Mouse (Mus musculus): ENCODE measurements around the gene Enpp3. TPM values are rescaled to one million over a fixed set of nuclear protein-coding genes. Genes with fewer than 3 reads are reported as not detected.
"Not testable (repeated sequence)": the region's sequence is repeated elsewhere in the genome, so short reads cannot be mapped to it uniquely, and the experiment has no call there.

The Enpp3 gene
- polyA plus RNA-seq, 1 experiment from 2014 or later: 6.7 TPM

DNA sequence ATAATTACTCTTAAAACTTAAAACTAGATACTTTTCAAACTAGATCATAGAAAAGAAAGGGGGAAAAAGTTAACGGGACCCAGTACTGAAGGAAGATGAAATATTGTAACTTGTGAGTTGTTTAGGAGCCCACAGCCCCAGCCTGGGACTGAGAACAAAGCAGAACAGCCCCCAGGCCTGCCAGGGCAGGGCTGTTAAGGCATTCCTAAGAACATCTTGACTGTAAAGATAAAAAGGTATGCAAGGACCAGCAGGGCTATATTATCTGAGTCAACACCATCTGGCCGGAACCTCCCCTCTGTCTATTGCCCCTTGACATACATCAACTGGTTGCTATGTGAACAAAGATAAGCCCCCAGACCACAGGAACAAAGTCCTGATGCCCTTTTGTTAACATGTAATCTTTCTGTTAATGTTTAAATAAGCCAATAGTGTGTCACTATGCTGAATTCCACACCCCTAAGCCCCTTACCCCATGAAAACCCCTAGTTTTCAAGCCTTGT lies 39.8 kb downstream of the Enpp3 start:
- H3K4me2 ChIP-seq (replicated peaks; ENCODE audit: low read depth, low read length); H3K9ac ChIP-seq (replicated peaks; ENCODE audit: low read length); H3K4me3 ChIP-seq (ENCODE audit: low read length); H3K36me3 ChIP-seq (ENCODE audit: insufficient read depth, low read length); ATAC-seq (ENCODE audit: low FRiP score, low TSS enrichment); H3K27me3 ChIP-seq (ENCODE audit: insufficient read depth, low read length); H3K4me1 ChIP-seq (ENCODE audit: insufficient read depth, low read length); H3K27ac ChIP-seq (ENCODE audit: low read length); H3K9me3 ChIP-seq (ENCODE audit: low read length): not testable (repeated sequence)
- WGBS: 93% methylated on average over 2 of the region's 2 CpGs

DNA sequence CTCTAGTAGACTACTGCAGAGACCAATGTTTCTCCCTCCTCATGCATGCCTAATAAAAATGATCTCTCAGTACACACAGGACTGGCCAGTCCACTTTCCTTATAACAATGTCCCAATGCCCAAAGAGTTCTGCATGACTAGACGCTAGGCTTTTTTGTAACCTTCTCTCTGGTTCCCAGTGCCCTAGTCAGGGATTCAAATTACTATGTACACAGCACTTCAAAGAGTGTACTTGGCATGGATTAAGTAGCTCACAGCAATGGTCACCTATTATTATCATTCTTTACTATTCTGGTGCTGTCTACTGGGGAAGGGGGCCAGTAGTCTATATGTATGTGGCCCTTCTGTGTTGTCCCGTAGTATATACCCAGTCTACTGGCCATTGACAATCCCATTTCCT lies 40.8 kb downstream of the Enpp3 start:
- WGBS: 62% methylated on average over 2 of the region's 2 CpGs

DNA sequence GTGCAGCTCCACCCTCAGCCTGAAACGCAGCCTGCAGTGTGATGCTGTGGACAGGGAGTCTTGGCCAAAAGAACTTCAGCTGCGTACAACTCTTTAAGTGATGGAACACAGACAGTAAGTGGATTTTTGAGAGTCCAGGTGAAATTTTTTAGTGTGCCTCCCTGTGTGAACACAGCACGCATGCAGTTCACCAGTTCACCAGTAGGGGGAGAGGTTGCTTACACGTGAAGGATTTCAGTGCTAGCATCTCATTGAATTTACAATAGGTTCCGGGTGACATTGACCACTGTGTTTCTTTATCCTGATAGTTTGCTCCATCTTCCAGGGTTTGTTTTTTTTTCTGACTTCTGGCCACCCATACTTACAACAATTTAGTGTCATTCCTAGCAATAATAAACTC lies 45.4 kb downstream of the Enpp3 start:
- WGBS: 58% methylated on average over 5 of the region's 5 CpGs
- H3K27ac ChIP-seq (ENCODE audit: low read length): no peak overlapping the region
- ATAC-seq (ENCODE audit: low FRiP score, low TSS enrichment): no peak

More for the DNA sequence above, 40.8 kb downstream of the Enpp3 start:
- Histone ChIP-seq H3K4me3 (ENCODE audit: low read length) (no peak overlapping the region), H3K9ac (replicated peaks; ENCODE audit: low read length) (no peak overlapping the region), H3K4me1 (ENCODE audit: insufficient read depth, low read length) (no peaks in the 10 kb centered on the region), H3K36me3 (ENCODE audit: insufficient read depth, low read length) (0 out of 2 replicates have a peak, but pooled peaks cover 4% of the 10 kb centered on the region), H3K27ac (ENCODE audit: low read length) (no peak overlapping the region), H3K4me2 (replicated peaks; ENCODE audit: low read depth, low read length) (no peak overlapping the region), H3K27me3 (ENCODE audit: insufficient read depth, low read length) (no peaks in the 10 kb centered on the region), H3K9me3 (ENCODE audit: low read length) (peaks cover 10% of the 10 kb centered on the region; the same call in 1 of the 2 replicates)
- ATAC-seq (ENCODE audit: low FRiP score, low TSS enrichment): peak; percentile 61; the same call in 1 of the 2 replicates

DNA sequence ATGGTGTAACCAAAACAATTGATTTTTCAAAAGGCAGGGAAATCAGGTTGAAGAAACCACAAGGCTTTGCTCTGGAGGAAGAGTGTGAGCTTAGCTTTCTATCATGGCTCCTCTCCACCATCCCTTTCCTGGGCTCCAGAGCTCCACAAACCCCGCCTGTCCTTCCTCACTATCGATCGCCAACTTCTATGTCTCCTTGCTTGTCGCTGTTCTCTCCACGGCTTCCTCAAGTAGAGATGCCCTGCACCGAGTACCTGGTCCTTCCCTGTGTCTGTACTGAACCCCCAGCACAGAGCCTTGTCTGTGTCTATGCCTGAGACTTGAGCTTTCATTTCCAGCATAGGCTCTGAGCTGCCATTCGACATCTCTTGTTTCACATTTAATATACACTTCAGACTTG lies 49.9 kb downstream of the Enpp3 start:
- Histone ChIP-seq H3K27me3 (ENCODE audit: insufficient read depth, low read length) (no peaks in the 10 kb centered on the region), H3K9me3 (ENCODE audit: low read length) (no peaks in the 10 kb centered on the region), H3K9ac (replicated peaks; ENCODE audit: low read length) (no peak overlapping the region), H3K4me1 (ENCODE audit: insufficient read depth, low read length) (no peaks in the 10 kb centered on the region), H3K4me3 (ENCODE audit: low read length) (no peak overlapping the region), H3K4me2 (replicated peaks; ENCODE audit: low read depth, low read length) (no peak overlapping the region), H3K27ac (ENCODE audit: low read length) (no peak overlapping the region), H3K36me3 (ENCODE audit: insufficient read depth, low read length) (no peaks in the 10 kb centered on the region)
- ATAC-seq (ENCODE audit: low FRiP score, low TSS enrichment): no peak
- 93% methylated on average over 7 of the region's 7 CpGs for WGBS

More for the DNA sequence above, 45.4 kb downstream of the Enpp3 start:
- Histone ChIP-seq H3K4me3 (ENCODE audit: low read length) (no peak overlapping the region), H3K27me3 (ENCODE audit: insufficient read depth, low read length) (no peaks in the 10 kb centered on the region), H3K9me3 (ENCODE audit: low read length) (peaks cover under 1% of the 10 kb centered on the region; the same call in 1 of the 2 replicates), H3K36me3 (ENCODE audit: insufficient read depth, low read length) (no peaks in the 10 kb centered on the region), H3K4me2 (replicated peaks; ENCODE audit: low read depth, low read length) (no peak overlapping the region), H3K4me1 (ENCODE audit: insufficient read depth, low read length) (no peaks in the 10 kb centered on the region), H3K9ac (replicated peaks; ENCODE audit: low read length) (no peak overlapping the region)

DNA sequence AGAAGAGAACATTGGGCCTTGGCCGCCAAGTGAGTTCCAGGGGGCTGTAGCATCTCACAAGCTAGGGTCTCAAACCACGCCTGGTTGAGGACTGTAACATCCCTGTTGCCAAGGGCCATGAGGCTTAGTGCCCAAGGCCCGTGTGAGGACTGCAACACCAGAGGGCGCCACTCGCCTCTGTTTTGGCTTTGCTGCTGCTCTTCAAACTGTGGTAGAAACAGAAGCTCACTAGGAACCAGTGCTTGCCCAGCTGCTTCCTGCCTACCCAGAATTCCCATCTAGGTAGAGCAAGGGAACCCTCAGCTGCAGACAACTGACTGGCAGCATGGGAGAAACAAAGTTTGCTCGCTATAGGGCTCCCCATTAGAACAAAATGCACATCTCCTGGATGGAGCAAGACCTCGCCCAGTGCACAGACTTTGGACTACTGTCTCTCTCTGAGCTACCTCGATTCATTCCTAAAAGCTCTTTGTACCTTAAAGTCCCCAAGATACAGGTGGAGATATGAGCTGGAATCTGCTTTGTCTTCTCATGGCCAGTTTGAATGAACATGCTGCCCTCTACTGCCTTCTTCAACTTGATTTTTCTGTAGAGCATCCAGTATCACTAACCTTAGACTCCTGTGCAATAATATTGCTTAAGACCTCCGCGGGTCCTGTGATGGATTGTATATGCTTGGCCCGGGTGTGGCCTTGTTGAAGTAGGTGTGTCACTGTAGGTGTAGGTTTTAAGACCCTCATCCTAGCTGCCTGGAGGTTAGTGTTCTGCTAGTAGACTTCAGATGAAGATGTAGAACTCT lies 52.7 kb downstream of the Enpp3 start:
- ATAC-seq (ENCODE audit: low FRiP score, low TSS enrichment): 0 out of 2 replicates have a peak, but pooled peaks have one; percentile 23
- H3K9ac ChIP-seq (replicated peaks; ENCODE audit: low read length): no peak overlapping the region
- H3K4me1 ChIP-seq (ENCODE audit: insufficient read depth, low read length): no peaks in the 10 kb centered on the region
- WGBS: 83% methylated on average over 11 of the region's 11 CpGs
- H3K4me2 ChIP-seq (replicated peaks; ENCODE audit: low read depth, low read length): no peak overlapping the region
- H3K36me3 ChIP-seq (ENCODE audit: insufficient read depth, low read length): no peaks in the 10 kb centered on the region
- no peaks in the 10 kb centered on the region for H3K27me3 ChIP-seq (ENCODE audit: insufficient read depth, low read length)
- H3K27ac ChIP-seq (ENCODE audit: low read length): no peak overlapping the region
- H3K4me3 ChIP-seq (ENCODE audit: low read length): no peak overlapping the region
- no peaks in the 10 kb centered on the region for H3K9me3 ChIP-seq (ENCODE audit: low read length)

DNA sequence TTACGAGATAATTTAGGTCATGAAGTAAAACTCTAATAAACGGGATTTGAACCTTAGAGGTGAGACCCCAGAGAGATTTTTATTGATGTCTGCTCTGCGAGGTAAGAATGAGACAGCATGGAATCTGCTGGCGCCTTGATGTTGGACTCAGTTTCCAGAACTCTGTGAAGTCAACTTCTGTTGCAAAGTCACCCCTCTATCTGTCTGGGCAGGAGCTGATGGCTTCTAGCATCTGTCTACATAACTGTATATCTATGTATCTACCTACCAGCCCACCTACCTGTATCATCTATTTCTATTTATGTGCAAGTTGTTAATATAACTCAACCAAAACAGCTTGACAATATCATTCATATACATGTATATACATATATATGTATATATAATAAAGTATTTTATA lies 57.3 kb downstream of the Enpp3 start:
- no peak overlapping the region for H3K4me3 ChIP-seq (ENCODE audit: low read length)
- H3K27me3 ChIP-seq (ENCODE audit: insufficient read depth, low read length): no peaks in the 10 kb centered on the region
- no peak overlapping the region for H3K27ac ChIP-seq (ENCODE audit: low read length)
- 81% methylated on average over 4 of the region's 4 CpGs for WGBS
- no peak overlapping the region for H3K4me2 ChIP-seq (replicated peaks; ENCODE audit: low read depth, low read length)
- peaks cover 10% of the 10 kb centered on the region for H3K4me1 ChIP-seq (ENCODE audit: insufficient read depth, low read length)
- no peak overlapping the region for H3K9ac ChIP-seq (replicated peaks; ENCODE audit: low read length)
- no peak for ATAC-seq (ENCODE audit: low FRiP score, low TSS enrichment)
- H3K36me3 ChIP-seq (ENCODE audit: insufficient read depth, low read length): no peaks in the 10 kb centered on the region
- no peaks in the 10 kb centered on the region for H3K9me3 ChIP-seq (ENCODE audit: low read length)

DNA sequence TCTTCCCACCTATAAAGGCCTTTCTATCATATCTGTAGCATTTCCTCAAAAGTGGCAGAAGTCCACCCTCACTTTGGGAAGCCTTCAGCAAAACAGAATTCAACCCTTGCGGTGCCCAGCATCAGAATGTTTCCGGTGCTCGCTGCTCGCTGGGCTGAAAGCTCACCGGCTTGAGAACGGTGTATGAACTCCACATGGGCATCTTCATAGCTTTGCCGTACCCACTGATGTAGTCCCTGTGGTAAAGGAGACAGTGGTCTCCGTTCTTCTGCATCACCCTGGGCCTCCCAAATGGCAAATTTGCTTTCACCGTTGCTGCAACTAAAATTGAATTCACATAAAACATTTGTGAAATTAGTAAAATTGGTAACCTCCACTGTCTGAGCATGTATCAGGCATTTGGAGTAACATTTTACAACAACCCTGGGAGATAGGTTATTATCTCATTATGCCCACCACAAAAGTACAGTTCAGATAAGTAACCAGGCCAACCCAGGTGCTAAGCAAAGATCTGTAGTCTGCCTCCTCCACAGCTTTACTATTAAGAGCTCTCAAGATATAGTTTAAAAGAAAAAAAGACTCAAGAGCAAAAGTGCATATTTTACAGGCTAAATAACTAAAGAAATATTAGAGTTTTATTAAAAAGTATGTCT lies 57.9 kb downstream of the Enpp3 start:
- no peak overlapping the region for H3K4me3 ChIP-seq (ENCODE audit: low read length)
- no peak overlapping the region for H3K27ac ChIP-seq (ENCODE audit: low read length)
- no peaks in the 10 kb centered on the region for H3K27me3 ChIP-seq (ENCODE audit: insufficient read depth, low read length)
- ATAC-seq (ENCODE audit: low FRiP score, low TSS enrichment): no peak
- no peak overlapping the region for H3K4me2 ChIP-seq (replicated peaks; ENCODE audit: low read depth, low read length)
- no peaks in the 10 kb centered on the region for H3K36me3 ChIP-seq (ENCODE audit: insufficient read depth, low read length)
- peaks cover 10% of the 10 kb centered on the region for H3K4me1 ChIP-seq (ENCODE audit: insufficient read depth, low read length)
- 96% methylated on average over 9 of the region's 9 CpGs for WGBS
- H3K9ac ChIP-seq (replicated peaks; ENCODE audit: low read length): no peak overlapping the region
- H3K9me3 ChIP-seq (ENCODE audit: low read length): no peaks in the 10 kb centered on the region

DNA sequence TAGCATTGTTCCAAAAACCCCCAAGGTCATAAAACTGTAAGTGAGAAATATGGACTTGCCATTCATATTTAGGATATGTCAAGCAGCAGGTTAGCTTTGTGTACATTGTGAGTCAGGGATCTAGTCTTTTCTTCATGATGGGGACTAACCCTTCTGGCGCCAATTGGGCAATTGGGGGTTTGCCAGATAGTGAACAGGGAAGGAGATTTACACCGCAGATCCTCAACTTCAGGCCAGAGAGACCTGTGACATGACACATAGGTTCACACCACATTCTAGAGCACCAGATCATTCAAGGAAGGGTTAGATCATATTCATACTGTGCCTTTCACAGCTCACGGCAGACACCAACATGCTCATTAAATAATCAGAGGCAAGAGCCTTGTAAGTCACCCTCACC lies 58.7 kb downstream of the Enpp3 start:
- WGBS: 78% methylated on average over 3 of the region's 3 CpGs
- no peak for ATAC-seq (ENCODE audit: low FRiP score, low TSS enrichment)
- Histone ChIP-seq H3K27ac (ENCODE audit: low read length) (no peak overlapping the region), H3K4me1 (ENCODE audit: insufficient read depth, low read length) (peaks cover 10% of the 10 kb centered on the region), H3K27me3 (ENCODE audit: insufficient read depth, low read length) (no peaks in the 10 kb centered on the region), H3K4me3 (ENCODE audit: low read length) (no peak overlapping the region), H3K4me2 (replicated peaks; ENCODE audit: low read depth, low read length) (no peak overlapping the region), H3K36me3 (ENCODE audit: insufficient read depth, low read length) (no peaks in the 10 kb centered on the region), H3K9me3 (ENCODE audit: low read length) (no peaks in the 10 kb centered on the region), H3K9ac (replicated peaks; ENCODE audit: low read length) (no peak overlapping the region)

DNA sequence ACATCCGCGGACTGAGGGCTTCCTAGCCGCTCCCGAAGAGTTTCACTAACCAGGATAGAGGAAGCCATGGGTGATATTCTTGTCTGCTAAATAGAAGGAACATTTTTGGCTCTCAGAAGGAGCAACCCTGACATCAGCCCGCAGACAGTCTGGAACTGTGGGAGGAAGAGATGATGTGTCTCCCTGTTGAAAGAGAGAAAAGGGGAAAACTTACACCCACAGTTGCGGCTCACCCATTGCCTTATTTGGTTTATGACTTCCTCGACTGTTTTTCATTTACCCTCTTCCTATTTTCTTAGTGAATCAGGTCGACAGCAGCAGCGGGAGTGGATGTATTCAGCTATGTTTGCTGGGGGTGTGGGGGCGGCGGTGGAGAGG lies 64.0 kb downstream of the Enpp3 start:
- WGBS: 23% methylated on average over 11 of the region's 11 CpGs
- no peak overlapping the region for H3K9ac ChIP-seq (replicated peaks; ENCODE audit: low read length)
- peak overlapping the region; percentile 17 for H3K4me3 ChIP-seq (ENCODE audit: low read length)
- ATAC-seq (ENCODE audit: low FRiP score, low TSS enrichment): peak; percentile 53; the same call in 1 of the 2 replicates
- no peaks in the 10 kb centered on the region for H3K27me3 ChIP-seq (ENCODE audit: insufficient read depth, low read length)
- H3K4me2 ChIP-seq (replicated peaks; ENCODE audit: low read depth, low read length): peak overlapping the region; percentile 45
- no peaks in the 10 kb centered on the region for H3K36me3 ChIP-seq (ENCODE audit: insufficient read depth, low read length)
- peaks cover 18% of the 10 kb centered on the region for H3K4me1 ChIP-seq (ENCODE audit: insufficient read depth, low read length)
- H3K27ac ChIP-seq (ENCODE audit: low read length): peak overlapping the region; percentile 75
- H3K9me3 ChIP-seq (ENCODE audit: low read length): no peaks in the 10 kb centered on the region

All from kidney, embryonic 16.5 days (tissue).